Mouse (Mus musculus): Measurements from ENCODE around the gene Tmem59. TPM values are rescaled to one million over a fixed set of nuclear protein-coding genes. Genes with fewer than 3 reads are reported as not detected.

Tmem59 gene
- polyA plus RNA-seq (2012; rRNA removed) = 55.5 and 64.7 TPM in 2 replicates

DNA sequence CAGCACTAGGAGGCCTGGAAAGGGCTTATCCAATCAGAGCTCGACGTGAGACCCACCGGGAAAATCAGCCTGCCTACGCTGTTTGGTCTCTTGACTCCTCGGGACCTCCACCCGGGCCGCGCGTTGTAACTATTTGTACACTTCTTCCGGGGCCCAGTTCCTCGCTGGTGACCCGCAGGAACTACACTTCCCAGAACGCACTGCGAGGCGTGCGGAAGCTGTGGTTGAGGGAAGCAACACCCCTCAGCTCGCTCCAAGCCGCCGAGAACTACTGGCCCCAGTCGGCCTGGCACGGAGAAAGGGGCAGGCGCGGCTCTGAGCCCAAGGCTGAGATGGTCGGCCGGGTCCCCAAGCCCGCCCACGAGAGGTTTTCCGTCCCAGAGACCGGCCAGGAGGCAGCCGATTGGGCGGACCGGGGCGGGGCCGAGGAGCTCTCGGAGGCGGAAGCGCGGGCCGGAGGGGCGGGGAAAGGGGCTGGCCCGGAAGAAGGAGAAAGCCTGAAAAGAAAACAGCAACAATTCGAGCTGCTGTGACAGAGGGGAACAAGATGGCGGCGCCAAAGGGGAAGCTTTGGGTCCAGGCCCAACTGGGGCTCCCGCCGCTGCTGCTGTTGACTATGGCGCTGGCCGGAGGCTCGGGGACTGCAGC is at the start of gene Tmem59:
Gene Tmem59 (plus strand): TSS at position 218 of the 648 bp plus-strand sequence.

GRCm38 (mm10) chr4:107178830-107179490 is 761 bp downstream of the Tmem59 start, which contains the start of gene Tceanc2:
Tceanc2 (minus strand) TSS chr4:107179116.

GRCm38 (mm10) chr4:107208880-107209279 is 30.7 kb downstream of the Tmem59 start, which contains the start of gene Ldlrad1:
Ldlrad1 (plus strand) TSS chr4:107209180.

Other genes with a start within 250 kb of the Tmem59 start
- 35.4 and 40.3 TPM in 2 replicates for gene Mrpl37, start 111.5 kb upstream of the Tmem59 start, polyA plus RNA-seq (2012; rRNA removed)
- 1.3 and 1.9 TPM in 2 replicates for gene Cyb5rl, start 111.4 kb upstream of the Tmem59 start, polyA plus RNA-seq (2012; rRNA removed)
- not detected in 2 replicates for gene Cdcp2, start 81.5 kb upstream of the Tmem59 start, polyA plus RNA-seq (2012; rRNA removed)
- gene Tceanc2, start 717 bp downstream of the Tmem59 start, polyA plus RNA-seq (2012; rRNA removed) = 6.4 and 7.9 TPM in 2 replicates
- gene Ldlrad1, start 30.8 kb downstream of the Tmem59 start, polyA plus RNA-seq (2012; rRNA removed) = 0.03 TPM in 1 of 2 replicates, not detected in the other
- gene Lrrc42, start 75.1 kb downstream of the Tmem59 start, polyA plus RNA-seq (2012; rRNA removed) = 7.7 and 8.8 TPM in 2 replicates
- 4.8 and 5.2 TPM in 2 replicates for gene Hspb11, start 75.2 kb downstream of the Tmem59 start, polyA plus RNA-seq (2012; rRNA removed)
- gene Dio1, start 128.8 kb downstream of the Tmem59 start, polyA plus RNA-seq (2012; rRNA removed) = 0.03 TPM in 2 replicates
- 11.4 and 13.7 TPM in 2 replicates for gene Yipf1, start 136.0 kb downstream of the Tmem59 start, polyA plus RNA-seq (2012; rRNA removed)
- gene Ndc1, start 189.4 kb downstream of the Tmem59 start, polyA plus RNA-seq (2012; rRNA removed) = 8.2 and 11.2 TPM in 2 replicates